Mouse (Mus musculus) kidney, postnatal 4 days (tissue): ENCODE data around the gene Baiap2l2.

Source experiments
- DNase-seq, 2 experiments: peaks; one replicate each; pipeline ENCODE4 v3.0.0; 2021; ENCODE audit warnings: mixed read lengths in 2 of 2

The Baiap2l2 gene

GRCm38 (mm10) chr15:79298553-79298952 lies 13.2 kb upstream of the Baiap2l2 start:
- no peak for DNase-seq

- no peak for DNase-seq
Measured at GRCm38 (mm10) chr15:79292779-79293178, 7.4 kb upstream of the Baiap2l2 start.

- DNase-seq: no peak
Measured at GRCm38 (mm10) chr15:79290340-79290739, 5.0 kb upstream of the Baiap2l2 start.

DNA sequence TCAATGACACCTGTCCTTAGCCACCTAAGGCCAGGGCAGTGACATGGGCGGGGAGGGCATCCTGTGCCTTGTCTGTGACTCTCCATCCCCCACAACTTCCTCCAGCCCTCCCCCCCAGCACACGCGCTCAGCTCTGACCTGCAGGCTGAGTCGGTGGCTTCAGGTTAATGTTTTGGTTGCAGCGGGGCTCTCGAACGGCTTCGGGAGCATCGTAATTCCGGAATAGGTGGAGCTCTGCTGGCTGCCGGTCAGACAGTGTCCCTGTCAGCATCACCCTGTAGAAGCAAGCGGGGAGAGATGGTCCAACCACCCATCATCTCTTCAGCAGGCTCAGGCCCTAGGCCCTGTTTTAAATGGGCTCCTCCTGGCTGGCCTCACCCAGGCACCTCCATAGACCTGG lies 4.1 kb upstream of the Baiap2l2 start:
- no peak for DNase-seq

DNA sequence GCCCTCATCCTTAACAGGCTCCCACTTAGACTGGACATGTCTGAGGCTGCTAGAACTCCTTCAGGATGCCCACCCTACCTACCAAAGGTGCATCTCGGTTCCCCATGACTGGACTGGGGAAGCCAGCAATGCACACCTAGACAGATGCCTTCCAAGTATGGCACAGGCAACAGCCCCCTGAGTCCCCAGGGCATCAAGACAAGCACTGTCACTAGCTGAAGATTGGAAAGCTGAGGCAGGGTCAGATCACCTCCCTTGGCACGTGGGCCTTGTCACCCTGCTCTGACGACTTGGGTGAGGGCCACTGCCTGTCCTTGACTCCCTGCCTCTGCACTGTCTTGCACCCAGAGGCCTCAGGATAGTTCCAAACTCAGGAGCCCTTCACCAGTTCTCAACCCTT lies 3.0 kb upstream of the Baiap2l2 start:
- no peak for DNase-seq

DNA sequence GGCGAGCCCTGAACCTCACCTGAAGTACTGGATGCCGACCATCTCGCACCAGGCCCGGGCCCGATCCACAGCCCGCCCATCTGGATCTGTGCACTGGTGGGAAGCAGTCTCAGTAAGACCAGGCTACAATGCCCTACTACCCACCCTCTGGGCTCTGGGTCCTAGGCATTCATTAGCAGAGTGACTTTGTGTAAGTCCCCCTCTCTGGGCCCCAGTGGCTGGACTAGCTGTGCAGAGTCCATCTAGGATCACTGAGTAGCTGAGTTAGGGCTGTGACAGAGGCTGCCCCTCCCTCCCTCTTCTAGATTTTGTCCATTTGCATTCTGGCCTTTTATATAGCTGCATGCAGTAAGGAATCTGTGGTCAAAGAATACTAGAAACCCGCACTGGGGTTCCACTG lies 1.8 kb upstream of the Baiap2l2 start:
- peak in 1 of 2 experiments; percentile 62 for DNase-seq

DNA sequence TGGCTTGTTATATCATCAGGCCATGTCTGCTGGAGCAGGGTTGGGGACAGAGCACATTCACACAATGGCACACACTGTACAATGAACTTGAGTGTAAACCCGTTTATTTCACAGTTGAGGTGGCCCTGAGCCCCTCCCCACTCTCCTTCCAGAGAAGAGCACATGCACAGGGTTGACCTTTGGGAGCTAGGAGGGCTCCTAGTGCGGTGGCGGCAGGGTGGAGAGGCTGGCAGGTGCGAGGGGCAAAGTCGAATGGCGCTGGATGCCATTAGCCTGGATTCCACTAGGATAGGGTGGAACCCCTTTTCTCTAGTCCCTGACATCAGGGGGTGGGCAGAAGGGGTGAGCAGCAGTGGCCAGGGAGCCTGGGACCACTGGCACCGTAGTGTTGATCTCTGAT lies 804 bp upstream of the Baiap2l2 start:
- DNase-seq: peak; percentile 43 to 62

DNA sequence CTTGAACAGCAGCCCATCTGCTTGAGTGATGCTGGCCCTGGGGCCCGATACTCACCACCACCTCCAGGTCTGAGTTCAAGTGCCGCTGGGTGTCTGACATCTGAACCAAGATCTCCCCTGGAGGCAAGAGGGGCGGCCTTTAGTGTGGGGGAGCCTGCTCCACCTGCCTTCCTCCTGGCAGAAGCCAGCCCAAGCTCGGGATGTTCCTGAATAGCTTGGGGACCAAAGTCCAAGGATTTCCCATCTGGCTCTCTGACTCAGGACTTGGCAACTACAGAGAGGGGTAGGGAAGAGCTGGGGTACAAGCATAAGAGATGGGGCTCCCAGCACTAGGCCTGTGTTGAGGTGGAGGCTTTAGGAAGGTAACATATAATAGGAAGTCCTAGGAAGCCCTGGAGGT lies 2.0 kb downstream of the Baiap2l2 start:
- peak in 1 of 2 experiments; percentile 34 for DNase-seq

DNA sequence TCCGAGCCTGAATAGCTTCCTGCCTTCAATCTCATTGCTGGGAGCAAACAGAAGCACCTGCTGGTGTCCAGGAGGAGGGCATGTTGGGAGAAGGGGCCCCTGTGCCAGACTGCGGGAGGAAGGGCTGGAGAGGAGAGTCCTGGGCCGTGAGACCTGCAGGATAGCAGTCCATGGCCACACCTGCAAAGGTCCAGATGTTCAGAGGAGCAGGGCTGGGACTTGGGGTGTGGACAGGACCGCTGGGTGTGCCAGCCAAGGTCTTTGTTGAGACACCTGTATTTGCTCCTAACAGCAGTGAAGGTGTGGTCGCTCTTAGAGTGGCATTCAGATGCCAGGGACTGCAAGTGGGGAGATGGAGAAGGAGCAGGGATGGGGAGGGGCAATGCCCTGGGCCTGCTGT lies 2.9 kb downstream of the Baiap2l2 start:
- no peak for DNase-seq

- no peak for DNase-seq
Measured at GRCm38 (mm10) chr15:79281389-79281788, 3.9 kb downstream of the Baiap2l2 start.

GRCm38 (mm10) chr15:79280850-79281249 lies 4.5 kb downstream of the Baiap2l2 start:
- peak in 1 of 2 experiments; percentile 47 for DNase-seq

DNA sequence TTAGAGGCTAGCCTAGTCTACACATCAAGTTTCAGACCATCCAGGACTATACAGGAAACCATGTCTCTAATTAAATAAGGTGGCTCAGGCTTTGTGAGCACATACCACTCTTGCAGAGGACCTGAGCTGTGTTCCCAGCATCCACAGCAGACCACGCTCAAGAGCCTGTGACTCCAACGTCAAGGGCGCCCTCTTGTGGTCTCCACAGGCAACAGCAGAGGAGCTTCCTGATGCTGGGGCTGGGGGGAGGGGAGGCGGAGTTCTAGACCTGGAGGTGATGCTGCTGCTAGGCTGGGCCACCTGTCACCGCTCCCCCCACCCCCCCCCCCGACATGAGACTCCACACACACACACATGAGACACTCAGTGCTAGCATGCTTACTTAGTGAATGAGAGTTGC lies 5.1 kb downstream of the Baiap2l2 start:
- peak; percentile 51 to 63 for DNase-seq

DNA sequence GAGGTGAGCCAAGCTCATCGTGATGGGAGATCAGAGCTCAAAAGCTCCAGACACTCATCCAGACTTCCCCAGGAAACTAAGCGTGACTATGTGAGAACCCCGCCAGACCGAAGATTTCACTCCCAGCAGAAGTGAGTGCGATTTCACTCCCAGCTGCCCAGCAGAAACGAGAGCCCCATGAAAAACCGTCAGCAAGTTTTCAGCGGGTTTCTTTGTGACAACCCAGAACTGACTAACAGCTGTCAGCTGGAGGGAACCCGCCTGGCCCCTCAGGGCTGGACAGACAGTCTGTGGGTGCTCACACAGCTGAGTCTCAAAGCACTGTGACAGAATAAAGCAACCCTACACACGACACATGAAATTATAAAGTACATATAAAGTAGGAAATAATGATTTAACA lies 7.6 kb downstream of the Baiap2l2 start:
- no peak for DNase-seq

DNA sequence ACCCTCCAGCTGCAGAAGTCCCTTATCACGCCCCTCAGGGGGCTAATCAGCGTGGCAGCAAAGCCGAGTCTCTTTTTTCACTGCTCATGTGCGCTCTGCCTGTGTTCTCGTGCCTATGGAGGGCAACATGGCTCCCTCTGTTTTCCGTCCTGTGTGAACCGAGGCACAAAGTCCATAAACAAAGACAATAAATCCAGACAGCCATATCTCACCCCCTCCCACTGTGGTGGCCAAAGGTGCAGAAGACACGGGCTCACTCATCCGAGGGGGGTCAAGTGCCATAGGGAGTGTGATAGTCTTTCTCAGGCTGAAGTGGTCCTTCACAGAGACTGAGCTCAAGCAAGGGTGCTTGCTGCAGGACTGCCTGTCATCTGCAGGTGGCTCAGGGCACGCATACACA lies 12.3 kb downstream of the Baiap2l2 start:
- DNase-seq: no peak

DNA sequence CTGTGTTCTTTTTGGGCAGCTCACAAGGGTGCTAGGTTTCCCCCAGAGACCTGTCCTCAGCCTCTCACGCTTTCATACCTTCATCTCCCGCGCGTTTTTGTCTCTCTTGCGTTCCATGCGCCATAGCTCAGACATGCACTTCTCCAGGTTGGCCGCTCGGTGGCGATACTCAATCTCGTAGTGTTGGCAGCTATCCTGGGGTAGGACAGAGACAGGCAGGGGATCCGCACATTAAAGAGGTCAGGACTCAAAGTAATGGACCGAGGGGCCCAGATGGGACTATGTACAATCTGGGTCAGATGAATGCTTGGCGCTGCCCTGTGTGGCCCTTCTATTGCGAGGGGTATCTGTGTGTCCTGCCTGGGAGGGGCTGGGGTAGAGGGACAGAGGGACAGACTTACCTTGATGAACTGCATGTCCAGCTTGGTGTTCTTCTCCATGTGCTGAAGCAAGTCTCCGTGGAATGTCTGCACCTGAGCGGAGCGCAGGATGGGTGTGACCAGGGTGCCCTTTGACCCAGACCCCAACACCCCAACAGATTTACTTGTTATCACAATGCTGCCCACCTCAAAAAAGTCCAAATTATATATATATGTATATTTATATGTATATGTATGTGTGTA lies 14.1 kb downstream of the Baiap2l2 start:
- DNase-seq: peak; percentile 68 to 70

- peak; percentile 83 to 87 for DNase-seq
Measured at GRCm38 (mm10) chr15:79270317-79271123, 14.8 kb downstream of the Baiap2l2 start.

GRCm38 (mm10) chr15:79268521-79268920 lies 16.8 kb downstream of the Baiap2l2 start:
- DNase-seq: no peak

DNA sequence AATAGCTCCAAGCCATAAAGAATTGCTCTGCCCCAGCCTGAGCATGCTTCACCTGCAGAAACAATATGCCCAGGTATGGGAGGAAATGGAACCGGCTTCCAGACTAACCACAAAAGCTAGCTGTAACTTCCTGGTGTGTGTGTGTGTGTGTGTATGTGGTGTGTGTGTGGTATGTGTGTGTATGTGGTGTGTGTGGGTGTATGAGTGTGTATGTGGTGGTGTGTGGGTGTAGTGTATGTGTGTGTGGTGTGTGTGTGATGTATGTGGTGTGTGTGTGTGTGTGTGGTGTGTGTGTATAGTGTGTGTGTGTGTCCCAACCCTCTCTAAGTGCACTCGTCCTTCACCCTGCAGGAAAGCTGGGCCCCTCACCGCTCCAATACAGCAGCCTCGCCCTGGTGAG lies 20.0 kb downstream of the Baiap2l2 start:
- no peak for DNase-seq

DNA sequence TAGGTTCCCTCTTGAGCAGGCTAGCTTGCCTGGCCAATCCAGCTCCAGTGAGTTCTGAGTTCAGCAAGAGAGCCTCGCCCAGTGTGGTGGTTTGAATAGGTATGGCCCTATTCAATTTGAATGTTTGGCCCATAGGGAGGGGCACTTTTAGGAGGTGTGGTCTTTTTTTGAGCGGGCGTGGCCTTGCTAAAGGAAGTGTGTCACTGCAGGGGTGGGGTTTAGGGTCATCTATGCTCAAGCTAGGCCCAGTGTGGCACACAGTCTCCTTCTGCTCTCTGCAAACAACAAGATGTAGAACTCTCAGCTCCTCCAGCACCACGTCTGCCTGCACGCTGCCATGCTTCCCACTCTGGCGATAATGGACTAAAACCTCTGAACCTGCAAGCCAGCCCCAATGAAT lies 21.6 kb downstream of the Baiap2l2 start:
- DNase-seq: no peak

DNA sequence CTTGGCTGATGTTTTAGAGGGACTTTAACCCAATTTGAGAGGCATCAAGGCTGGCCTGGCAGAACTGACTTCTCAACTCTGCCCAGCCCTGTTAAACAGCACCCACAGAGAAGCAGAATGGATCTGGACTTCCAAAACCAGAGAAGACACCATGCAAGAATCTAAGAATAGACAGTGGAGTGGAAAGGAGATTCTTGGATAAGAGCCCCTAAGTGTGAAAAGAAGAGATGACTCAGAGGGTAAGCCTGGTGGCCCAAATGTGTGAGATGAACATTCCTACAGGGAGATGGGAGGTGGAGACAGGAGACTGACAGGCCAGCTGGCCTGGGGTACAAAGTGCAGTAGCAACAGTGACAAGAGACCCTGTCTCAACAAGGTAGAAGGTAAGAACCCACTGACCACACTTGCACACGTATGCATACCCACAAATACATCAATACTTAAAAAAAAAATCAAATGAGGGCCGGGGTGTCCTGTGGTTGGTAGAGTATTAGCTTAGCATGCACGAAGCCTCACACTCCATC lies 22.5 kb downstream of the Baiap2l2 start:
- DNase-seq: no peak

GRCm38 (mm10) chr15:79262375-79262774 lies 23.0 kb downstream of the Baiap2l2 start:
- DNase-seq: peak; percentile 63 to 75

GRCm38 (mm10) chr15:79261757-79262156 lies 23.6 kb downstream of the Baiap2l2 start:
- peak in 1 of 2 experiments; percentile 53 for DNase-seq

DNA sequence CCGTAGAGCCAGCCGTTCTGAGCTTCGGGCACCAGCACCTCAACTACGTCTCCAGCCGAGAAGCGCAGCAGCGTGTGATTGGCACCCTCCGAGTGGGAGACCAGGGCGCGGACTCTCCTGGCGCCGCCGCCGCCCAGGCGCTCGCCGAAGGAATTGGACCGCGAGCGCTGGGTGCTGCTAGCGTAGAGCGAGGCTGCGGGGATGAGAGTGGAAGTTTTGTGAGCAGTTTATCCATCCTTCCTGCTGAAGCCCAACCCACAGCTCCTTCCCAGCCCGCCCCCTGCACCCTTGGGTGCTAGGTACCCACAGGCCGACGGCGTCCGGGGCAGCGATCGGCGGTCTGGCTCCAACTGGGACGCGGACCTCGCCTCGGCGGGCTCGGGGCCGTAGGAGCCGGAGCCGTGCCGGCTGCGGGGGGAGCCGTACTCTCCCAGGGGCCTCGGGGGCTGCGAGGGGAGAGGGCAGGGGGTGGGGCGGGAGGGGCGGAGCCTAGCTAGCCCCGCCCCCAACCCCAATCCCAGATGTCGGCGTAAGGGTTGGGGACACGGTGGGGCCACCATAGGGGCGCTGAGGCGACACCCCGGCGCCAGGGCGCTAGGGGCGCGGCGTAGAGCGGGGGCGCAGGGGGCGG lies 24.1 kb downstream of the Baiap2l2 start:
- peak; percentile 55 to 68 for DNase-seq

GRCm38 (mm10) chr15:79258521-79258920 lies 26.8 kb downstream of the Baiap2l2 start:
- peak; percentile 69 to 78 for DNase-seq
